Mouse (Mus musculus): ENCODE data around the gene Ccl24. TPM values are rescaled to one million over a fixed set of nuclear protein-coding genes. Genes with fewer than 3 reads are reported as not detected.
"Not testable (repeated sequence)": the region's sequence is repeated elsewhere in the genome, so short reads cannot be mapped to it uniquely, and the experiment has no call there.

Gene Ccl24
- total RNA-seq (2021), result 1 to 10 TPM; 1.4 to 2.7 TPM

DNA sequence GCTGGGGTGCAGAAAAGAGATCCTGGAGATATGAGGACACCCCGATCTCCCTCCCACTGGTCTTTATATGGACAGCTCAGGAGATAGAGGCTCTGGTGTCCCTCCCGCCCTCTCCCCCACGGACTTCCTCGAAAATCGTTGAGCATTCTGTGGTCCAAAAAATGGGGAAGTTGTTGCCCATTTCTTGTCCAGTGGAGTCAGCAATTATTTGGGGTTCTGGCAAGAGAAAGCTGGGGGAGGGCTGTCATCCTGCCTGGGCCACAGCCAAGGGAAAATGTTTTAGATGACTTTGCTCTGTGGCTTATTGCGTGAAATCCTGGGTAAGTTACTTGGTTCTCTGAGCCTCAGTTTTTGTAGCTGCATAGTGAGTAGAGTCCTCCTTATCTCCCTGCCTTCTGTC lies at the start of gene Ccl24:
Gene Ccl24 (minus strand): TSS at position 44 of the 400 bp plus-strand sequence.
- intact Hi-C loops (cut with DNase I), result no loop called here
- peak in 1 of 2 experiments; percentile 17 for DNase-seq

DNA sequence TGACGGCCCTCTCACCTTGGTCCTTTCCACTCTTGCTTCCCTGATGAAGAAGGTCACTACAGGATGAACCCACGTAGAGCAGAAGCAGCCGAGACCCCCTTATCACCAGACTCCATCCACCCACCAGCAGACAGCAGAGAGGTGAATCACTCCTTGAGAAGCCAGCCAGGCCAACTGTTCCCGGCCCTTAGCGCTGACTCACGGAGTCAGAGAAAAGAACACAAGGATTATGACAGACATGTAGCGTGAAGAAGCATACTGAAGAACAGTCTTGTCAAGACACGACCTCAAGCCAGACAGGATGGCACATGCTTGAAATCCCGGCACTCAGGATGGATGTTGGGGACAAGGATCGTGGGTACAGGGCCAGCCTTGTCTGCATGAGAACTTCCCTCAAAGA lies 48.9 kb upstream of the Ccl24 start:
- no peak for DNase-seq
- intact Hi-C loops (cut with DNase I), result no loop called here

GRCm38 (mm10) chr5:135620526-135620925 lies 47.7 kb upstream of the Ccl24 start:
- intact Hi-C loops (cut with DNase I), result no loop called here
- DNase-seq, result no peak

DNA sequence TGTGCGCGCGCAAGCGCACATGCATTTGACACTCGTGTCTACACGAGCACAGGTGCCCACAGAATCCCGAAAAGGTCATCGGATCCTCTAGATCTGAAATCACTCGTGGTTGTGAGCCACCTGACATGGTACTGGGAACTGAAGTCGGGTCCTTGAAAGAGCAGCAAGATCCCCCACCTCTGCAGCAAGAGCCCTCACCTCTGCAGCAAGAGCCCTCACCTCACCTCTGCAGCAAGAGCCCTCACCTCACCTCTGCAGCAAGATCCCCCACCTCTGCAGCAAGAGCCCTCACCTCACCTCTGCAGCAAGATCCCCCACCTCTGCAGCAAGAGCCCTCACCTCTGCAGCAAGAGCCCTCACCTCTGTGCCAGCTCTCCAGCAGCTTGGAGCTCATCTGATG lies 46.9 kb upstream of the Ccl24 start:
- not testable (repeated sequence) for DNase-seq
- intact Hi-C loops (cut with DNase I), result loop anchor here (5.0 kb wide), 1 partner anchor 217 kb away; no protein-coding TSS in a partner anchor

DNA sequence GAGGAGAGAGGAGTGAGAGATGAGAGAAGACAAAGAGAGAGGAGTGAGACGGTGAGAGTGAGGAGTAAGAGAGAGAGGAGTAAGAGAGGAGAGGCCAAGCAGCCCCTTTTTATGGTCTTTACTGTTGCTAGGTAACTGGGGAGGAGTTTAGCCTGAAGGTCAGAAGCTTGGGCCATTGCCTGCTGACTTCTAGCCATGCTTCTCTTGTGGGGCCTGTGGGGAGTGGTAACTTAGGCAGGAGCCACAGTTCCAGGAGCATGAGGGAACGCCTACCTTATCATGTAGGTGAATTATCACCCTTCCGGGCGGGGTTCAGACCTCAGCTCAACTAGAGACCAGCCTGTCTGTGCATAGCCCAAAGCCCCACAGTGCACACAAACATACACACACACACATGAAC lies 36.9 kb upstream of the Ccl24 start:
- intact Hi-C loops (cut with DNase I), result no loop called here
- DNase-seq, result no peak

GRCm38 (mm10) chr5:135607581-135607980 lies 34.7 kb upstream of the Ccl24 start:
- intact Hi-C loops (cut with DNase I), result no loop called here
- DNase-seq, result no peak

DNA sequence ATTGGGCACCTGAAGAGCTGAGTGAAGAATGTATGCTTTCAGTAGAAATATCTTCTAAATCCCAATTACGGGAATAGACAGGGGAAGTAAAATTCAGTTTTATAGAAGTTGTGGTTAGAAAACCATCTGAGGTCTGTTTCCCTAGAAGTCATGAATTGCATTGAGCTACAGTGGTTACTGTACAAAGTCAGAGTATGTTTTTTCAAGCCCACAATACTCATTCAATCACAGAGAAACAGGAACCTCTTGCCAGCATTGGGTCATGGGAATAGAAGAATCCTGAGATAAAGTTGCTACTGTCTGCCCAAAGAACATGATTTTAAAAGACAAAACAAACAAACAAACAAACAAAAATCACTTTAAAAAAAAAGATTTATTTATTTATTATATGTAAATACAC lies 33.9 kb upstream of the Ccl24 start:
- DNase-seq; intact Hi-C loops (cut with DNase I): not testable (repeated sequence)

DNA sequence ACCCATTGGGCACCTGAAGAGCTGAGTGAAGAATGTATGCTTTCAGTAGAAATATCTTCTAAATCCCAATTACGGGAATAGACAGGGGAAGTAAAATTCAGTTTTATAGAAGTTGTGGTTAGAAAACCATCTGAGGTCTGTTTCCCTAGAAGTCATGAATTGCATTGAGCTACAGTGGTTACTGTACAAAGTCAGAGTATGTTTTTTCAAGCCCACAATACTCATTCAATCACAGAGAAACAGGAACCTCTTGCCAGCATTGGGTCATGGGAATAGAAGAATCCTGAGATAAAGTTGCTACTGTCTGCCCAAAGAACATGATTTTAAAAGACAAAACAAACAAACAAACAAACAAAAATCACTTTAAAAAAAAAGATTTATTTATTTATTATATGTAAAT lies 31.8 kb upstream of the Ccl24 start:
- intact Hi-C loops (cut with DNase I); DNase-seq: not testable (repeated sequence)

- DNase-seq, result no peak
- intact Hi-C loops (cut with DNase I), result no loop called here
Measured at GRCm38 (mm10) chr5:135589996-135590784, 17.3 kb upstream of the Ccl24 start.

GRCm38 (mm10) chr5:135587764-135588163 lies 14.9 kb upstream of the Ccl24 start:
- intact Hi-C loops (cut with DNase I), result no loop called here
- no peak for DNase-seq

GRCm38 (mm10) chr5:135585691-135586090 lies 12.8 kb upstream of the Ccl24 start:
- no peak for DNase-seq
- intact Hi-C loops (cut with DNase I), result no loop called here

GRCm38 (mm10) chr5:135582330-135582729 lies 9.5 kb upstream of the Ccl24 start:
- intact Hi-C loops (cut with DNase I), result no loop called here
- no peak for DNase-seq

DNA sequence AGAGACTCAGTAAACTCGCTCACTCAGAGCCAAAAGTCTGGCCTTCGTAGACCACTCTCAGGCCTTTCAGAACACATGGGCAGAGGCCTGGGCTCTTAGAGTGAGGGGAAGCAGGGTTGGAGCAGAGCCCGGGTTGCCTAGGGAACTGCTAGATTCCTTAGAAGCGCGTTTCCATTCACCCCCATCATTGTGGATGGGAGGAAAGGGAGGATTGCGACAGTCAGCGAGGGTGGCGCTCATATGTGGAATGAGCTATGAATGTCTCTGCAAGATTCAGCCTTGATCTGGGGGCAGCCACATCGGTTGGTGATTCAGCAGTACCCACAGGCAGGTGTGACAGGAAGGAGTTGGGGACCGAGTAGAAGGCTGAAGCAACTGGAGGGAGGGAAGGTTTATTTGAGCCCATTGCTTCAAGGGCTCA lies 6.5 kb upstream of the Ccl24 start:
- no peak for DNase-seq
- intact Hi-C loops (cut with DNase I), result no loop called here

DNA sequence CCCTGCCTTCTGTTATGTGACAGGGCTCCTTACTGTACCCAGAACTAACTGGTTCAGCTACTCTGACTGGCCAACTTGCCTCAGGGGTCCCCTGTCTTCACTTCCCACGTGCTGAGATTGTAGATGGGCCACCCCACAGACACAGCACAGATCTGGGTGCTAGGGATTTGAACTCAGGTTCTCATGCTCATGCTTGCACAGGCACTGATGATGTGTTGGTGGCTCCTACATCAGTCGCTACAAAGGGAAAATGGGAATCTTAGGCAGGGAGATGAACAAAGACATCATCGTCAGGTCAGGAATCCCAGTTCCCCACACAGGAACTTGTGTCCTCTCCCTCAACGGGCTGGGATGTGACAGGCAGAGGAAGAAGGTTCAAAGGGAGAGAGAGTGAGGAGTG lies 3.2 kb upstream of the Ccl24 start:
- intact Hi-C loops (cut with DNase I), result no loop called here

GRCm38 (mm10) chr5:135568698-135569097 lies 4.2 kb downstream of the Ccl24 start:
- no peak for DNase-seq
- intact Hi-C loops (cut with DNase I), result no loop called here

More for the DNA sequence above, 3.2 kb upstream of the Ccl24 start:
- DNase-seq, result no peak

- no peak for DNase-seq
- intact Hi-C loops (cut with DNase I), result no loop called here
Measured at GRCm38 (mm10) chr5:135567556-135568265, 5.1 kb downstream of the Ccl24 start.

DNA sequence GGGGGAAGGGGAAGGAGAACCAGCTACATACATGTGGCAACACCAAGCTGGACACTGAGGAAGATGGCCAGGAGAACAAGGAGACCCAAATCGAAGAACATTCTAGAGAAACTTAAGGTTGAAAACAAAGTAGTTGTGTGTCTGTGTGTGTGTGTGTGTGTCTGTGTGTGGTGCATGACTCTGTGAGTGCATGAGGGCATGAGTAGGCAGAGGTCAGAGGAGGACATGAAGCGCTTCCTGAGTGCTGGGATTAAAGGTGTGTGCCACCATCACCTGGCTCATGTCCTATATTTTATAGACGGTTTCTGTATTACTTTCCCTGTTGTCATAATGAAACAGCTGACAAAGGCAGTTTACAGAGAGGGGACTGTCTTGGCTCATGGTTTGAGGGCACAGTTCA lies 9.4 kb downstream of the Ccl24 start, which contains the start of gene Ccl26:
Gene Ccl26 (minus strand): TSS at position 101 of the 400 bp plus-strand sequence.
- no peak for DNase-seq
- intact Hi-C loops (cut with DNase I), result no loop called here

GRCm38 (mm10) chr5:135557671-135558070 lies 15.2 kb downstream of the Ccl24 start:
- DNase-seq, result no peak
- intact Hi-C loops (cut with DNase I), result no loop called here

DNA sequence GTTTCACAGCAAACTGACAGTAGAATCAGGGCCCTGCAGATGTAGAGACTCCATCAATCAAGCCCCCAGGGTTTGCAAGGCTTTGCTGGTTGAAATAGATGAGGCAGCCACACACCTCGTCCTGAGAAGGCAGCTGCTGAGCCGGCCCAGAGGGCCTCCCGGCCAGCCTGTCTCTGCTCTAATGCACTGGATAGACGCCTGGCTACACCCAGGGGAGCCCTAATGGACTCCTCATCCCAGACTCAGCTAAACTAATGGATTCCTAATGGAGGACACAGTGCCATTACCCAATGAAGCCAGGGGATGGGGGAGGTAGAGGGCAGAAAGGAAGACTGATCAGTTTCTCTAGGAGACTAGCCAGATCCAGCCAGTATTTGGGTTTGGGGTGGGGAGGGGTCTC lies 15.8 kb downstream of the Ccl24 start:
- intact Hi-C loops (cut with DNase I), result no loop called here
- DNase-seq, result no peak

GRCm38 (mm10) chr5:135556259-135556658 lies 16.6 kb downstream of the Ccl24 start:
- no peak for DNase-seq

DNA sequence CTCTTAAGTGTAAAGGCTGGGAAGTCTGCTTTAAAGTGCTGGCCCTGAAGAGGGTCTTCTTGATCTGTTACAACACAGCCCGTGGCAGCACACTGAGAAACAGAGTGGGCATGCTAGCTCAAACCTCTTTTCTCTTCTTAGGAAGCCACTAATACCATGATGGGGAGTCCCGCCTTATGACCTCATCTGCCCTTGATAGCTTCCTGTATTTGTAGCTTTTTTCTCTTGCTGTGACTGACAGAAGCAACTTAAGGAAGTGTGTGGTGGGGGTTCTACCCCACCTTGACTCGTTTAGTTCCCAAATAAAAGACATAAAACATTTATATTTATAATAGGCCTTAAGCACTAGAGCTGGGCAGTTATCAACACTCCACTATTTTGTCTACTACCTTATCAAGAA lies 21.3 kb downstream of the Ccl24 start:
- intact Hi-C loops (cut with DNase I), result no loop called here

More at GRCm38 (mm10) chr5:135556259-135556658, 16.6 kb downstream of the Ccl24 start:
- intact Hi-C loops (cut with DNase I), result no loop called here

DNA sequence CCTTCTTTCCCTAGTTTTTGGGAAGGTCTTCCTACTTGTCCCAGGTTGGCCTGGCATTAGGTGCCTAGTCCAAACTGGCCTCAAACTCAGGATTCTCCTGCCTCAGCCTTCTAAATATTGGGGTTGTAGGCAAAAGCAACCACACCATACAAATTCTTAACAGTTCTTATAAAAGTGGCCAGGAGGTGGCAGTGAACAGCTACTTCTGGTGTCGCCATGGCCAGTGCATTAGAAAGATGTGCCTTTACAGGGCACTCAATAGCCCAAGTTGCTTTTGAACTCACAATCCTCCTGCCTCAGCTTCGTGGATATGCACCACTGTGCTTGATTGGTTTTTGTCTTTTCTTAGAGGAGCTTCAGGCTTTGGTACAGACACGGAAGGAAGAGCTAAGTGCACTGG lies 21.9 kb downstream of the Ccl24 start:
- intact Hi-C loops (cut with DNase I), result no loop called here
- no peak for DNase-seq

More for the DNA sequence above, 21.3 kb downstream of the Ccl24 start:
- DNase-seq, result no peak
